Mouse (Mus musculus) layer of hippocampus, adult 2 months (tissue): ENCODE data around the gene Dusp2. TPM values are rescaled to one million over a fixed set of nuclear protein-coding genes. Genes with fewer than 3 reads are reported as not detected.

ENCODE experiments used
- DNase-seq, 2 experiments: peaks; one replicate each; pipeline ENCODE4 v3.0.0; 2022; ENCODE audit warnings: low spot score in 2 of 2
- H3K27ac ChIP-seq: fragments of 200-600 bp; 2 replicates; pipeline ENCODE4 v1.8.1; 2022
- H3K4me3 ChIP-seq: fragments of 200-600 bp; 2 replicates; pipeline ENCODE4 v1.8.1; 2022; ENCODE audit warnings: mild to moderate bottlenecking
- CTCF ChIP-seq: fragments of 200-600 bp; conservative IDR thresholded peaks from 2 replicates; pipeline ENCODE4 v1.8.1; 2022; ENCODE audit warnings: antibody characterized with exemption, mild to moderate bottlenecking, moderate library complexity
- total RNA-seq, 2 experiments: library from RNA; stranded (reverse); gene quantifications; 2 replicates each; pipeline ENCODE4 v1.2.3; 2021

Gene Dusp2
- total RNA-seq, 2 experiments from 2014 or later = 1.6 to 2.0 TPM

- Histone ChIP-seq H3K4me3 (no peak overlapping the region), H3K27ac (no peak overlapping the region)
- no peak for DNase-seq
- no peak for TF ChIP-seq CTCF
These were observed 1.9 kb upstream of the Dusp2 start for GRCm38 (mm10) chr2:127333945-127334603.

DNA sequence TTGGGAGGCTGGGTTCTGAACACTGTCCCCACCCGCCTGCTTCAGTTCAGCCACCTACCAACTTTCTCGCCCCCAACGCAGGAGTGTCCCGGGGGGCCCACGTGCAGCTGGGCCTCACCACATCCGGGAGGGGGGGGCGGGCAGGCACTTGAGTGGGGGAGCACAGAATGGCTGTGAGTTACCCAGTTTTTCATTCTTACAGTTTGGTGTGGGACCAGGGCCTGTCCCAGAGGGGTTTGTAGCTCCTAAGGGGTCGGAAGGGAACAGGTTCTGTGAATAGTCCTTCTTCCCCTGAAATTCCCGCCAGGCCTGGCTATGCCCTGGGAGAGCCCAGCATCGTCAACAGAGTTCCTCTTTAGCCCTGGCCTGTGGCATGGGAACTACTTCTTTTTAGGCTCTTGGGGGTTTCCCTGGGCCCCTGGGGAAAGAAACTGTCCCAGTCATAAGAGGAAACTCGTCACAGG lies 849 bp upstream of the Dusp2 start:
- no peak for TF ChIP-seq CTCF
- no peak for DNase-seq
- Histone ChIP-seq H3K27ac (no peak overlapping the region), H3K4me3 (no peak overlapping the region)

DNA sequence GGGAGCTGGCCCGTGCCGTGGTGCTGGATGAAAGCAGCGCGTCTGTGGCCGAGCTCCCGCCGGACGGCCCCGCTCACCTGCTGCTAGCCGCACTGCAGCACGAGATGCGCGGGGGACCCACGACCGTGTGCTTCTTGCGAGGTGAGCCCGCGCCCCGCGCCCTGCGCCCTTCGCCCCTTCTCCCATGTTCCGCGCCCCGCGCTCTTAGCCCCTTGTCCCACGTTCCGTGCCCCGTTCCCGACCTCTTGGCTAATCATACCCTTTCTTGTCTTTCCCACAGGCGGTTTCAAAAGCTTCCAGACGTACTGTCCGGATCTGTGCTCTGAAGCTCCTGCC lies 506 bp downstream of the Dusp2 start:
- TF ChIP-seq CTCF = no peak
- no peak for DNase-seq
- Histone ChIP-seq H3K27ac (peak overlapping the region; percentile 75; the same call in 1 of the 2 replicates), H3K4me3 (peak overlapping the region; percentile 56)

DNA sequence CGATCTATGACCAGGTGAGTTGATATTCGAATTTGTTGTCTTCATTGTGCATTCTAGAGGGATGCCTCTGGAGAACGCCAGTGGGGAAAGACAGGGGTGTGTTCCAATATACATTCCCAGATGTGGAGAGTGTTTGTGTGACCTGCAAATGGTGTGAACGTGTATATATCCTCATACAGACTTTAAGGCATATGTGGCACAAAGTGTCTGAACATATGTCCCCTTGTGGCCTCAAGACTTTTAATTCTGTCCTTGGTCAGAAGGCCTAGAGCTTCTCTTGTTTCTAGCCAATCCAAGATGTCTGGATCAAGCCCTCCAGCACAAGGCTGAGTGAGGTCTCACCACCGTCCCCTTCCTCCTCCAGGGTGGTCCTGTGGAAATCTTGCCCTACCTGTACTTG lies 926 bp downstream of the Dusp2 start:
- Histone ChIP-seq H3K4me3 (peak overlapping the region; percentile 56), H3K27ac (0 out of 2 replicates have a peak overlapping the region, but pooled peaks have one; percentile 75)
- TF ChIP-seq CTCF = no peak
- DNase-seq = no peak

GRCm38 (mm10) chr2:127337531-127337930 lies 1.6 kb downstream of the Dusp2 start:
- TF ChIP-seq CTCF = no peak
- H3K27ac ChIP-seq = no peak overlapping the region
- DNase-seq = no peak
- H3K4me3 ChIP-seq = no peak overlapping the region

DNA sequence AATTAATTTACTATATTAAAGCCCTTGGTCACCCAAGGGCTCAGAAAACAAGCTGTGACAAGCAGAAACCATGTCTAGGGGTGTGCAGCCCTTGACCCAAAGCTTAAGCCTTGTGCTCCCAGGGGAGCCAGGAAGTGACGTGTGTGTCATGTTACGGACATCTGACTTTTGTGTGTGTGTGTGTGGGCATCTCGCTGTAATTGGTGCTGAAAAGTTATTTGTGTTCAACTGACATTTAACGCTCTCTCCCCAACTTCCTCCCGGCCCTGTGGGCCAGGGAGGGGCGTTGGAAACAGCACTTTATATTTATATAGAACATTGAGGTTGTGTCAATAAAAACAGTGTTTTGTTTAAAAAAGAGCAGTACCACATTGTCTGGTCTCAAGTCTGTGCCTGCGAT lies 2.1 kb downstream of the Dusp2 start:
- Histone ChIP-seq H3K4me3 (no peak overlapping the region), H3K27ac (no peak overlapping the region)
- DNase-seq = no peak
- TF ChIP-seq CTCF = no peak

DNA sequence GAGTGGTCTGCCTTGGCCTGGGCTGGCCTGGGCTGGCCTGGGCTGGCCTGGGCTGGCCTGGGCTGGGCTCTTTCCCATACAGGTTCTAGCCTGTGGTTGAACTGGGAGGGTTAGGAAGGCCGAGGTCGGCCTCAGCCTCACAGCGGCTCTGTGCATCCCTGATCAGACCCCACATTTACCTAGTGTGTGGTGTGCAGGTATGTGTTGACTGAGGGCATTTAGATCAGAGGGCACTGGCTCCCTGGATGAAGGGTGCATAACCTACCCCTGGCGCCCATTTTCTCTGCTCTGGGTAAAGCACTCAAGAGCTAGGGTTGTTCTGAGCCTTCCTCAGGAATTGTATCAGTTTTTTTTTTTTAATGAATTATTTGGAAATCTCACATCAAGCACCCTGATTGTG lies 2.5 kb downstream of the Dusp2 start, which contains the start of gene Astl:
Gene Astl, plus strand, starts transcription at position 224 of the 400 bp plus-strand sequence.
- TF ChIP-seq CTCF = no peak
- H3K27ac ChIP-seq = no peak within 1 kb of the TSS
- H3K4me3 ChIP-seq = no peak within 1 kb of the TSS
- DNase-seq = no peak

- Histone ChIP-seq H3K4me3 (no peak overlapping the region), H3K27ac (no peak overlapping the region)
- DNase-seq = no peak
- TF ChIP-seq CTCF = no peak
These were observed 2.9 kb downstream of the Dusp2 start for GRCm38 (mm10) chr2:127338833-127339232.

- Histone ChIP-seq H3K27ac (no peak overlapping the region), H3K4me3 (no peak overlapping the region)
- TF ChIP-seq CTCF = no peak
- DNase-seq = no peak
These were observed 3.3 kb downstream of the Dusp2 start for GRCm38 (mm10) chr2:127339262-127339661.

DNA sequence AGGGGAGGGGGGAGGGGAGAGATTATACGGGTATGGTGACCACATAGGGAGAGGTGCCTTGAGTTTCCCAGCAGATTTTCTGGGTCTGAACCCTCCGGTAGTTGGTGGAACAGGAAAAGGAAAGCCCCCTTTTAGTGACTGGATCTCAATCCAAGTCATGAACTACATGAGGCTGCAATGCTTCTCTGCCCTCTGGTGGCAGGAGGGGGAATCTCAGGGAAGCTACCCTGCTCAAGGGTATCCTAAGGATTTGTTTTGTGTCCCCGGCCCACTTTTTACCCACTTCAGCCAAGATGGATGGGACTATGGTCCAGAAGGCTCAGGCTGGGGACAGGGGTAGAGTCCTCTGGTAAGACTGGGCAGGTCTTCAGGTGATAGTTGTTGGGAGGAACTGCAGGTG lies 5.2 kb downstream of the Dusp2 start:
- no peak overlapping the region for H3K4me3 ChIP-seq
- H3K27ac ChIP-seq = no peak overlapping the region
- peak; percentile 96 for TF ChIP-seq CTCF
- DNase-seq = peak; percentile 11 to 66

DNA sequence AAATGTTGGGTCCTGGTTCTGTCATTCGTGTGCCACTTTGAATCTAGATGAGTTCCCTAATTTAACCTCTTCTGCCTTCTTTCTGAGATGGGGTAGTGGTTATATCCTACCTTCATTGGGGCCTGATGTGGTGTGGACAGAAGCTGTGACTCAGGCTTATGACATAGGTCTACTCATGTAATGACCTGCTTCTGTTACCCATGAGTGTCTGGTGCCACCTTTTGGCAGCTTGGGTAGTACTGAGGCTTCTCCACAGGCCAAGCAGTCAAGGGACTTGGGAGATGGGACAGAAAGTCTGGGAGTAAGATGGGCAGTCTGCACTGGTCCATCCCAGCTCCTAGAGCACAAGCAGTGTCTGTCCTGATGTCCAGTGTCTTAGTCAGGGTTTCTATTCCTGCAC lies 10.4 kb downstream of the Dusp2 start:
- DNase-seq = no peak
- TF ChIP-seq CTCF = peak; percentile 36
- no peak overlapping the region for H3K4me3 ChIP-seq
- no peak overlapping the region for H3K27ac ChIP-seq

GRCm38 (mm10) chr2:127347147-127347985 lies 11.4 kb downstream of the Dusp2 start:
- no peak overlapping the region for H3K4me3 ChIP-seq
- no peak for DNase-seq
- TF ChIP-seq CTCF = no peak
- no peak overlapping the region for H3K27ac ChIP-seq

GRCm38 (mm10) chr2:127353881-127354280 lies 17.9 kb downstream of the Dusp2 start:
- DNase-seq = no peak
- no peak for TF ChIP-seq CTCF
- no peak overlapping the region for H3K27ac ChIP-seq
- H3K4me3 ChIP-seq = no peak overlapping the region
